Mouse (Mus musculus) mesoderm, embryonic 11.5 days (tissue): ENCODE results near the gene Nupr1.

Experiments used
- DNase-seq: peaks from one replicate; pipeline ENCODE4 v3.0.0-alpha.2; 2012; ENCODE audit warnings: low read depth, low spot score

The Nupr1 gene

DNA sequence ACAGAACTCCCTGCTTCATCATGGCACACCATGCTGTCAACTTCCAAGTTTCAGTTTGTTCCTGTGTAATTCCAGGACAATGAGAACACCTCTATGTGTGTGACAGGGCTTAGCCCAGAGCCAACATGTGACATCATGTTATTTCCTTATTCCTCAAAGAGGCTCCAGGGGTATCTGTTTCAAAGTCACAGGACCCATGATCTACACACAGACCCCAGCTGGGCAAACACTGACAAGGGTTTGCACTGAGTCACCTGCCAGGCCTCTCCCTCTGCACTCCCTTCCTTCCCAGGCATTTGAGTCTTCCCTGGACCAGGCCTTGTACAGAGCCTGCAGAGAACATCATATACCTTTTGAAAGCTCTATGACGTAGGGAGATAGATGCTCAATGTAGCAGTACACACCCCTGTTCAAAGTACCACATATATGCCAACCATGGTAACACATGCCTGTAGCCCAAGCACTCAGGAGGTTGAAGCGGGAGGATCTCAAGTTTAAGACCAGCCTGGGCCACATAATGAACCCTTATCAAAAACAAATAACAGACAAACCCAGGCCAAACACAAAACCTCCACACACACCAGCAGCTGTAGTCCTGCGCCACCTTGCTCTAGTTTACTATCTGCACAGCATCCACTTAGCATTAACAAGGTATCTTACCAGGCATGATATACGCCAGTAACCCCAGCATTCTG is at the start of gene Nupr1:
Gene Nupr1 (minus strand): TSS at position 38 of the 695 bp plus-strand sequence.
- DNase-seq = no peak

DNA sequence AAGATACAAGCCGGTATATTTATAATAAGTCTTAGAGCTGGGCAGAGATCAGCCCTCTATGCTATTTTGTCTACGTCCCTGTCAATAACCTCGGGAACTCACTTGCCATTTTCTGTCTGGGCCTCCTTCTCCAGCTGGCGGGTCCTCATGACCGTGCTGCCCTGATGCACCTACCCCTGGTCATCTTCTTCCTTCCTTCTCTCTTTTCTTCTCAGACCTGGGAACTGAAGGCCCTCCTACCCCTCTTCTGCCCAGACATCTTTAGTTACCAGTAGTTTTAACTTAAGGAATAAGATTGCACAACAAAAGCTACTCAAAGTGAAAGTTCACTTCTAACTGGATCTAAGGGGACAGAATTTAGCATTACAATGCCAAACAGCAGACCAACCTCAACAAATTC is 49.0 kb upstream of the Nupr1 start:
- DNase-seq = no peak

DNA sequence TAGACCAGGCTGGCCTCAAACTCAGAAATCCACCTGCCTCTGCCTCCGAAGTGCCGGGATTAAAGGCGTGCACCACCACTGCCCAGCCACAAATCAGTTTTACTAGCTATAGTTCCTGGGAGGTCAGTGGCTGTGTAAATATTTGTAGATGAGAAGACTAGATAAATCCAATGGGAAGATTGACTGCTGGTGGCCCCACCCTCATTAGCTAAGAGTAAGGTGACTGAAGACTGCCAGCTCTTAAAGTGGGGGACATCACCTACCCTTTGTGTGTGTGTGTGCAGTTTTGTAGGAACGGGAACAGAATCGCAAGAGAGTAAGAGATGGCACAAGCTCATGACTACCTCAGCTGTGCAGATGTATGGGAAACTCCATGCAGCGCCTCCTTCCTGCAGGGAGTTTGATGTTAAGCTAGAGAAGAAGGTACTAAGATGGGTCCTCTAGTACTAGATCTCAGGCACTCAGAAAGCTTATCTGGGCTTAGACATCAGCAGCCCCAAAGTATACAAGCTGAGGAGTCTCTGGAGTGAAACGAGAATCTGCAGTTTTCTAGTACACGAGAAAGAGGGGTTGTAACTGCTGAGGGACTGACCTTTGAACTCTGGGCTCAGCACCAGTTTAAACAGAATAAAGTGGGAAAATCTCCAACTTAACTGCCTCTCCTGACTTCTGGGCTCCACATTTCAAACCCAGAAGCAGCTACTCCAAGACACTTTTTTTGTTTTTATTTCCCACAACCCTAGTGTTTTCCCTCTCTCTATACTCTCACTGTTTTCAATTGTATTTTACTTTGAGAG is 48.1 kb upstream of the Nupr1 start:
- no peak for DNase-seq

DNA sequence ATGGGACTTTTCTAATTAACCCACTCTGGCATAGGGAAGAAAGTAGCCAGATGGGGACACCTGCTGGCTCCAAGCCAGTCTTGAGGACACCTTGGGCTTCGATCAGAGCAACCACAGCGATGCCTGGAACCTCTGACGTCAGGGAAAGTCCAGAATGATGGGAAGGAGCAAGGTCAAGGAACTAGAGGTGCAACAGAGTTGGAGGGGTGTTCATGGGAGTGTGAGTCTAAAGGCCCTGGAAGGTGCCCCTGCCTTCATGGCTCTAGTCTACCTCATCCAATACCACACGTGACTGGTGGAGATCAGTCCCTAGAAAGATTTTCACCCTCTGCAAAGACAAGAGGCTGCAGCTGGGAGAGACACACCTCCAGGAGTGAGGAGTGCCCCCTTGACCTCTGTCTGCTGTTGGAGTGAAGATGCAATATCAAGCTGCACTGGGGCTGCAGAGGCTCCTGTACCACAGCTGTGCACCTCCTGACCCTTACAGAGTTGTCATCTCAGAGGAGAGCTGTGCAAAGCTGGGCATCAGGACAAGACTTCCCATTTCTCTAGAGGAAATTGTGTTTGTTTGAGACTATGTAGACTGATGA is 46.1 kb upstream of the Nupr1 start:
- no peak for DNase-seq

DNA sequence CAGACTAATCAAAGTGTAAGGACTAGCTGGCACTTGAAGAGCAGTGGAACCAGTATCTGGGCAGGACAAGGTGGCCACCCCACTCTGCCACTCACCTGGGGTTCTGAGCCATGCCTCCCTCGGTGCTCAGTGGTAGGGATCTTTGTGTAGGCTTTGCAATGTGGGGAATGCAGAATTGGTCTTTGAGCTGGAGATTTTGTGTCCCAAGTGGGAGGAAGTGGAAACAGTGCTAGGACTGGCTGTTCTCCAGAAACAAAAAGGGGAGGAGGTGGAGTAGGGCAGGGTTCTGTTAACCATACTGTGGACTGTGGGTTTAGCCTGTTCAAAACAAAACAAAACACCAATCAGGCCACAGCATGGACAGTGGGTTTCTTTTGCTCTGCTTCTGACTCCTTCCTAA is 45.5 kb upstream of the Nupr1 start, which contains the start of gene Sult1a1:
Gene Sult1a1 (minus strand): TSS at position 226 of the 400 bp plus-strand sequence.
- DNase-seq = no peak

DNA sequence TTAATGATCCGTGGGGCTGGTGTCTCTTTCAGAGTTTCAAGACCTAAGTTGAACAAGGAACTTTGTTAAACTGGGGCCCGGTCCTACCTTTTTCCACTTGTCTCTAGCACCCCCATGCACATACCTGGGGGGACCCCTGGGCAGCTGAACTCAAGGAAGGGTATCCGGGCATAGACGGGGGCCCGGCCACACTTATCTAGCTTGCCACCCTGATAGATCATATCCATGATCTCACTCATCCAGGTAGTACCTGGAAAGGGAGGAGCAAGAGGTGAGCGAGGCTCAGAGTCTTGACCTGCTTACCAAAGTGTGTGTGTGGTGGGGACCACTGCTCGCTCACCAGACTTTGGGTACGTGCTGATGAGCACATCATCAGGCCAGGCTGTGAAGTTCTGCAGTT is 44.4 kb upstream of the Nupr1 start:
- DNase-seq = no peak

DNA sequence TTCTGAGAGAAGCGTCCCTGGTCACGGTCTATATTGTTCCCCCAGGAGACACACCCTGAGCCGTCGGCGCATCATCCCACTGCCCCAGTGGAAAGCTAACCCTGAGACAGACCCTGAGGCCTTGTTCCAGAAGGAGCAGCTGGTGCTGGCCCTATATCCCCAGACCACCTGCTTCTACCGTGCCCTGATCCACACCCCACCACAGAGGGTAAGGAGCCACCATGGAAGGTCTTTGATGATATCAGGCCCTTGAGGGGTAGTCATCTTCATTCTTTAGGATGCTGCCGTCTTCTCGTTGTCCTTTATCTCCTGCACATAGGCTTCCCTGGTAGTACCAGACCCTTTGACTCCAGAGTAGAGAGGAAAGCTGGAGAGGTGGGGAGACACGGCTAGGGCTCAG is 41.5 kb upstream of the Nupr1 start:
- DNase-seq = no peak

DNA sequence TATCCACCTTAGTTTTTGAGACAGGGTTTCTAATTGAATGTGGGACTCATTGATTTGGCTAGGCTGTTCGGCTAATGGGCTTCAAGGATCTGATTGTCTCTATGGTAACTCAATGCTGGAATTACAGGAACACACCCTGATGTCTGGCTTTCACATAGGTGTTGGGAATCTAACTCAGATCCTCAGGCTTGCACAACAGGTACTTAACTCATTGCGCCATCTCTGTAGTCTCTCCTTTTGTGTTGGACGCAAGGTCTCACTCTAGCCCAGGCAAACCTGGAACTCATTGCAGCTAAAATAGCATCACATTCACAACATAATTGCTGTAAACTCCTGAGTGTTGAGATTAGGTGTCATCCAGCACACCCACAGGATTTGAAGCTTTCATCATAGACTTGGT is 39.5 kb upstream of the Nupr1 start:
- no peak for DNase-seq

DNA sequence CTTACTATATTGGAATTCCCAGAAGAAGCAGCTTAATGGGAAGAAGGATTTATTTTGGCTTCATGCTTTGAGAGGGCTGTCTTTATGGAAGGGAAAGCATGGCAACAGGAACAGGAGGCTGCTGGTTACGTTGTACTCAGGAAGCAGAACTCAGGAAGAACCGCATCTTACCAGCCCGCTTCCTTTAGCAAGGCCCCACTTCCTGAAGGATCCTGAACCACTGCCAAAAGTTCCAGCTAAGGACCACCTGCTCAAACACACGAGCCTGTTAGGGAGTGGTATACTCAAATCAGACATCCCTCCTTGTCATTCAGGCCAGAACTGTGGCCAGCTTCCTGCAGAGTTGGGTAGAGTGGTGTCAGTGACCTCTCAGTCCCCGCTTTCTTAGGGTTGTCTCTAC is 37.8 kb upstream of the Nupr1 start:
- DNase-seq = no peak

DNA sequence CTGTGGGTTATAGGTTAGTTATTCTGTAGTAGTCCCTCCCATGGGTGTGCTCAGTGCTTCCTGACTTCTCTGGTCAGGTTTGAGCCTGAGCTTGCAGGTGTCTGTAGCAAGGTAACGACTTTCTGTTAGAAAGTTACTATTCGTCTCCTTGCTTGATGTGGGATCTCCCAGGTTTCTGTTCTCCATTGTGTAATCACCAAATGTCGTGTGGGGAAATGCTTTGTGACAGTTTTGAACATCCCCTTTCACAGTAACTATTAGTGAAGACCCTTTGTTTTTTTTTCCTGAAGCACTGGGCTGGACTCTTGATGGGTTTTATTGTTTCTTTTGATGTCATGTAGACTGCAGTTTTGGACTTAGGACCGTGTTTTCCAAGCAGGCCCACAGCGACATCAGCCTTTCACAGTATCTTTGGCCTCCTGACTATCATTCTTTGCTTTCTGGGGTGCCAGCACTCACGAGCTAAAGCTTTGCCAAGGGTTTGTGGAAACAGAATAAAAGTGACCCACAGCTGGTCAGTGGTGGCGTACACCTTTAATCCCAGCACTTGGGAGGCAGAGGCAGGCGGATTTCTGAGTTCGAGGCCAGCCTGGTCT is 36.9 kb upstream of the Nupr1 start:
- no peak for DNase-seq

DNA sequence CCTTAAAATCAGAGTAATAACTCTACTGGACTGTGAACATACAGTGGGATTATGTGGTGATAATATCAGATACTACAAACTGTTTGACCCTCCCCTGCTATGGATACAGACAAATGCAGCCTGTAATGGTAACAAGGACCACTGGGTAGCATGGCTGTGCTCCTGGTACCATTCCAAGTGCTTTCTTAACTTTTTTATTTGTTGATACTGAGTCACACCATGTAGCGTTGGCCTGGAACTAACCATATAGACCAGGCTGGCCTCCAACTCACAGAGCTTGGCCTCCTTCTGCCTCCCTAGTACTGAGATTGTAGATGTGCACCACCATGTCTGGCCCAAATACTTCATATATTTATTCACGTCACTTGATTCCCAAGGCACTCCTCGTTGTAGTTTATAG is 34.6 kb upstream of the Nupr1 start:
- DNase-seq = no peak

DNA sequence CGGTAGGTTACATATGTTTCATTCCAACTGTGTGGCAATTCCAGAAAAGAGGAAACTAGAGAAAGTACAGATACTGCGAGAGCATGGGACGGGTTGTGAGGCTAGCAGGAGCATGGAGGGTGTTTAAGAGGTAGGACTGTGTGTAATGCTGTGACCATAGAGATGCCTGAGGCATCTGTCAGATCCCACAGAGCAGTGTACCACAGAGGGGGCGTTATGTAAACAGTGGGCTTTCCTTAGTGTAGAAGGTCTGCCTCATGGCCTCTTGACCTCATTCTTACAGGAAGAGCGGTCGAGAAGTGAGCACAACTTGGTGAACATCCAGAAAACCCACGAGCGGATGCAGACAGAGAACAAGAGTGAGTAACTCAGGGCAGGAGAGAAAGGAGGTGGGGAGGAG is 33.0 kb upstream of the Nupr1 start:
- no peak for DNase-seq

DNA sequence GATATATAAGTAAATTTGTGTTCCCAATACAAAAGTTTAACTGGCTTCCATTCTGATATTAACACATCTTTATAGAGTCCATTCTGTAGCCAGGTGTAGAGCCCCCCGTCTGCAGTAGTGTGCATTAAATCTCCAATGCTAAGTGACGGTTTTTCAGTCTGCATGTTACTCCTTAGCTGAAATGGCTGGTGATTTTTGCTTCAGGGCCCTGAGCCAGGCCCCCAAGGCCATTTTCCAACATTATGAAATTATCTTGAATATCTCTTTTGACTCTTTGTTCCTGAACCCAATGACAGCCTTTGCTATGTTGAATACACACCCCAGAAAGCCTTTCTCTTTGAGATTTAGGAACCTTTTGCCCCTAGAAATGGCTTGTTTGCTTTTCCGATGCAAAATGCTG is 29.1 kb upstream of the Nupr1 start:
- DNase-seq = no peak

DNA sequence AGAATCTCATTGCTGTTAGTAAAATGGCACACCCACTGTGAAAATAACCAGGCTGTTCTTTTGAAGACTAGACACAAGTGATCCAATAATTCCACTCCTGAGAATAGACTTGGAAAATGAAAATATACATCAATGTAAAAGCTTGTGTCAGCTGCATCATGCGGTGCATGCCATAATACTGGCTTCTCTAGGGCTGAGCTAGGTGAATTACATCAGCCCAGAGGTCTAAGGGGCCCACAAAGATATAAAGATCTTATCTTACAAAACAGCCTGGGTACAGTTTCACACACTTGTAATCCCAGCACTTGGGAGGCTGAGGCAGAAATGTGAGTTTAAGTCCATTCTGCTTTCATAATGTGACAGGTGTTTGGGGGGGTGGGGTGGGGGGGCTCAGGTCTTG is 26.9 kb upstream of the Nupr1 start:
- DNase-seq = no peak

DNA sequence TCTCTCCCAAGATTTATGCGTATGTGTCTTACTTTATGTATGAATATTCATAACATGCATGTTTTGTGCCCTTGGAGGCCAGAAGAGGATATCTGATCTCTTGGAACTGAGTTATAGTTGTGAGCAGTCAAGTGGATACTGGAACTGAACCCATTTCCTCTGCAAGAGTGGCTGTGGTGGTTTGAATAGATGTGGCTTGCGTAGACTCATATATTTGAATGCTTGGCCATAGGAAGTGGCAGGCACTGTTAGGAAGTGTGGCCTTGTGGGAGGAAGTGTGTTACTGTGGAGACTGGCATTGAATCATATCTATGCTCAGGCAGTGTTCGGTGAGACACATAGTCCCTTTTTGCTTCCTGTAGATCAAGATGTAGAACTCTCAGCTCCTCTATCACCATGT is 25.0 kb upstream of the Nupr1 start:
- DNase-seq = no peak

DNA sequence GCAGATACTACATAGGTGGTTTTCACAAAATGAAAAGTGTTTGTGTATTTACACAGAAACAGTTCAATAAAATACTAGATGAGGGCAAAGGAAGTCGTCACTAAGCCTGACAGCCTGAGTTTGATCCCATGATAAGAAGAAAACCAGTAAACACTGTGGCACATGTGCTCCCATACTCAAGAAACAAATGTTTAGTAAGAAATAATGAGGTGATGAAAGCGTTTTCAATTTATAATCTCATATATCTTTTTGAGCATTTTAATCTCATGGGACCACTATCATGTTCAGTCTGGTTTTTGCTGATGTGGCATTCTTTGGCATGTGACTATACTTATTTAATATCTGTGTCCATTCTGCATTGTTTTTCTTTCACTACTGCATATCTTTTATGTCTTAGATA is 23.3 kb upstream of the Nupr1 start:
- DNase-seq = no peak

DNA sequence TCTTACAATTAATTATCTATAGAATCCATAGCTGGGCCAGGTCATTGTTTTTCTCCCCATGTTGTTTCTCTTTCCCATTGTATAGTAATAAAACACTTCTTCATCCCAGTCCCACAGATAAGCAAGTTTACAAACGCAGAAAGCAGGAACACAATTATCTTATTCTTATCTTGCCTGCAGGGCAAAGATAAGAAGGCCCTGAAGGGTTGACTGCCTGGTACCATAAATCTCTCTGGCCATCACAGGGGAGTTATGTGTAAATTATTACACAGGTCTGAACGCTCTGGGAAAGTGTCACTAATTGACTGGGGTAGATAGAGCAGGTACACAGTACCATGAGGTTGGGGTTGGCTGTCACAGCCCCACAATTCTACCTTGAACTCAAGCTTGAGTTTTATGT is 20.2 kb upstream of the Nupr1 start:
- no peak for DNase-seq

DNA sequence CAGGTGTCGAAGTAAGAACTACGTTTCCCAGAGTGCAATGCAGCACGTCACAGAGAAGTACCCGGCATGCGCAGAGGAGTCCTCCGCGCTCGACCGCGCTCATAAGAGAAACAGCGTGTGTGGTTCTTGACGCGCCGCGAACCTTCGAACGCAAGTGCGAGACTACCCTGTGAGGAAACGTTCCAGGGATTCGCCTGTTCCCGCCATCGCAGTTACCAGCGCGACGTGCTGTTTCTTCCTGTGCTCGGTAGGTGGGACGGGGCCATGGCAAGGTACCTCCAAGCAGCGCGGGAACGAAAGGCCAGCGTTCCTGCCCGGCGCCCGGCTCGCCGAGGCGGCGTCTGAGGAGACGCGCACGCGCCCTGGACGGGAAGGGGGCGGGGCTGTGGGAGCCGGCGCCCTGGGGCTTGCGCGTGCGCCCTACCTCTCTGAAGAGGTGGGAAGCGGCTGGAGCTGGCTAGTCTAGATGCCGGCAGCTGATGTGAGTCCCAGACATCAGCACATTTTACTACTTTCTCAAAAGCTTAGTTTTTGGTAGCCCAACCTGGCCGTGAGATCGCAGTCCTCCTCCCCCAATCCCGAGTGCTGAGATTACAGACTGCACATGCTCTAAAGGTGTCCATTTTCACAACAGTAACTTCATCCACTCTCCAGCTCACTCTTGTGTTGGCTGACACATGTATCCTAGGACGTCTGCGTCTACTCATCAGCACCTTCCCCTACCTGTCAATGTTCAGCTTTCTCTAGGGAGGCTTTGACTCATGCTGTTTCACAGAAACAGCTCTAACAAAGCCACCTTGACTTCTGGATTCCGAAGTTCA is 18.8 kb upstream of the Nupr1 start, which contains the start of gene Sgf29:
Gene Sgf29 (plus strand): TSS at position 79 of the 821 bp plus-strand sequence.
- DNase-seq = peak; percentile 89

DNA sequence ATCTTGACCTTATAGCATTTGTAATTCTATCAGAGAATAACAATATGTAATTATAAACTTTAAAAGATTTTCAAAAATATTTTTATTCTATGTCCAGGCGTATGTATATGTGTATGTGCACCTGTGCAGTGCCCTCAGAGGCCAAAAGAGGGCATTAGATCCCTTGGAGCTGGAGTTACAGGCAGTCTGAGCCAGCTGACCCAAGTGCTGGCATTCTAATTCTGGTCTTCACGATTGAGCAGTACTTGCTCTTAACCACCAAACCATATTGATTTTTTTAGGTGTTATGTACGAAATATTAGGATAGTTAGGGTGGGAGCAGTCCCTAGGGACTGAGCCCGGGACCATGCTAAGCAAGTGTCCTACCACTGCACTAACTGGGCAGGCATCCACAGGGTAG is 17.8 kb upstream of the Nupr1 start:
- no peak for DNase-seq

DNA sequence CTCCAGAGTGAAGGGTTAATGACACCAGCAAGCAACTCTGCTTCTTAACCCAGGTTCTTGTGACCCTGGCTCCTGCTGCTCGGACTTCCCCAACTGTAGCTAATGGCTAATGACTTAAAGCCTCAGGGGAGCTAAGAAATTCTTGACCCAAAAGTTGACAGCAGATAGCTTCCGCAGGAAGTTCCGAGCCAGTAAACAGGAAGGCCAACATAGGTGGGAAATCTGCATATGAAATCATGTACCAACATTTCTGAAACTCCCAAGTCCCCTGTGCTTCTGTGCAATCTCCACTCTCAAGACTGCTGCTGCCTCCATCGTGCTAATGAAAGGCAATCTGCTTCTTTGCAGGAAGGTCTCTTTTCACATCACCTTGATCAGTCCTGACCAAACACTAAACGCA is 15.0 kb upstream of the Nupr1 start:
- no peak for DNase-seq

DNA sequence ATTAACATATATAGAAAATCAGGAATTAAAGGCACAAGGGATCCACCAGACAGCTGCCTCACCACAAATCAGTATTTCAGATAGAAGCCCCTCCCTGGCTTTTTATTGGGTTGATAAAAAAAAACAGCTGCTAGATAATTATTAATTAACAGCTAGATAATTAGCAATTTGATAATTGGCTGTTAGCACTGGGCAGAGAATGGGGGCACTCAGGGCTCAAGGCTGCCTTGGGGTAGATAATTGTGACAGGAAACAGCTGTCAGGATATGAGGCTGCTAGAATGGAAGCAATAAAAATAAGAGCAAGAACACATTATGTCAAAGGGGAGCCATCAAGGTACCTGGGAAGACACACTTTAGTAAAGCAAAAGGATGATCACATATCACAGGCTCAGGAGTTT is 14.3 kb upstream of the Nupr1 start:
- DNase-seq = no peak

DNA sequence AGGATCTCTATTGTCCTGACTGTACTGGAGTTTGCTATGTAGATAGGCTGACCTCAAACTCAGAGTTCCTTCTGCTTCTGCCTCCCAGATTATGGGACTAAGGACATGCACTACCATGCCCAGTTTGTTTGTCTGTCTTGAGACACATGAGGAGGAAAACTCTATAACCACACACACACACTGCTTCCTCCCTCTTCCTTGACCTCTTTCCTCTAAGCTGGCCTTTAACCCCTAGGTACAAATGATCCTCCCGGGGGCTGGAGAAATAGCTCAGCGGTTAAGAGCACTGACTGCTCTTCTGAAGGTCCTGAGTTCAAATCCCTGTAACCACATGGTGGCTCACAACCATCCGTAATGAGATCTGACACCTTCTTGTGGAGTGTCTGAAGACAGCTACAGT is 13.7 kb upstream of the Nupr1 start:
- no peak for DNase-seq
